Mouse (Mus musculus) CH12.LX (cell line): ENCODE results near the gene Cic. TPM values are rescaled to one million over a fixed set of nuclear protein-coding genes. Genes with fewer than 3 reads are reported as not detected.

Source experiments
- DNase-seq: peaks from one replicate; pipeline ENCODE4 v3.0.0-alpha.2; 2013; ENCODE audit errors: extremely low read depth
- H3K27ac ChIP-seq: 2 replicates; pipeline ENCODE4 v1.5.1; 2012; ENCODE audit warnings: low read depth, mild to moderate bottlenecking, control low read depth, moderate library complexity; ENCODE audit not compliant: insufficient read depth
- H3K27me3 ChIP-seq: replicated peaks from 2 replicates; pipeline ENCODE3; 2012; ENCODE audit warnings: inconsistent platforms
- H3K36me3 ChIP-seq, 2 experiments: replicated peaks in 1 of 2; 2 replicates each; pipeline versions ENCODE3 to v1.6.1; 2012; ENCODE audit warnings: inconsistent platforms in 1 of 2, low read length in 1 of 2, mild to moderate bottlenecking in 1 of 2, mixed read lengths in 1 of 2, moderate library complexity in 1 of 2; ENCODE audit not compliant: control insufficient read depth in 1 of 2, insufficient read depth in 1 of 2
- H3K4me1 ChIP-seq, 2 experiments: 2 replicates each; pipeline ENCODE4 v1.6.1; 2012; ENCODE audit warnings: inconsistent platforms in 1 of 2, moderate library complexity in 1 of 2; ENCODE audit not compliant: insufficient read depth in 2 of 2, control insufficient read depth in 1 of 2
- H3K4me2 ChIP-seq: 2 replicates; pipeline ENCODE4 v1.6.1; 2012; ENCODE audit warnings: low read depth, mild to moderate bottlenecking, control low read depth; ENCODE audit not compliant: poor library complexity, insufficient read depth, severe bottlenecking
- H3K4me3 ChIP-seq, 3 experiments: fragments of 150-350 bp in 1 of 3; sonication (generic) in 1 of 3; replicated peaks in 1 of 3; 2 replicates each; pipeline versions ENCODE3 to v1.5.1; 2011 to 2012; ENCODE audit warnings: low read depth in 2 of 3, low read length in 2 of 3, mild to moderate bottlenecking in 2 of 3, moderate library complexity in 2 of 3, control low read depth in 1 of 3, improper control_type of control experiment in 1 of 3, inconsistent platforms in 1 of 3, mixed read lengths in 1 of 3; ENCODE audit not compliant: poor library complexity in 1 of 3
- H3K79me2 ChIP-seq: replicated peaks from 2 replicates; pipeline ENCODE4 v1.6.1; 2012; ENCODE audit warnings: mild to moderate bottlenecking, moderate library complexity; ENCODE audit not compliant: control insufficient read depth, poor library complexity, insufficient read depth, severe bottlenecking; ENCODE audit errors: extremely low read depth
- H3K9ac ChIP-seq: 2 replicates; pipeline ENCODE4 v1.6.1; 2012; ENCODE audit warnings: low read depth, mild to moderate bottlenecking, control low read depth, moderate library complexity; ENCODE audit not compliant: insufficient read depth
- H3K9me3 ChIP-seq: replicated peaks from 2 replicates; pipeline ENCODE3; 2012; ENCODE audit warnings: low read length, inconsistent platforms, mixed read lengths
- BHLHE40 ChIP-seq: IDR thresholded peaks from 2 replicates; pipeline ENCODE4 v1.6.1; 2011; ENCODE audit warnings: mild to moderate bottlenecking, low read depth, low read length, improper control_type of control experiment
- CHD1 ChIP-seq: IDR thresholded peaks from 2 replicates; pipeline ENCODE4 v1.6.1; 2012; ENCODE audit warnings: low read depth, low read length, improper control_type of control experiment, inconsistent platforms
- CHD2 ChIP-seq: IDR thresholded peaks from 2 replicates; pipeline ENCODE4 v1.6.1; 2011; ENCODE audit warnings: low read length, improper control_type of control experiment
- CTCF ChIP-seq, 2 experiments: IDR thresholded peaks in 1 of 2; conservative IDR thresholded peaks in 1 of 2; 2 replicates each; pipeline ENCODE4 v1.5.1; 2011 to 2012; ENCODE audit warnings: low read depth in 2 of 2, low read length in 2 of 2, improper control_type of control experiment in 1 of 2, inconsistent platforms in 1 of 2, mild to moderate bottlenecking in 1 of 2, moderate library complexity in 1 of 2
- E2F4 ChIP-seq: IDR thresholded peaks from 2 replicates; pipeline ENCODE4 v1.6.1; 2011; ENCODE audit warnings: low read depth, low read length, improper control_type of control experiment; ENCODE audit not compliant: insufficient replicate concordance
- ELF1 ChIP-seq: IDR thresholded peaks from 2 replicates; pipeline ENCODE4 v1.6.1; 2014; ENCODE audit warnings: low read depth, mild to moderate bottlenecking, inconsistent platforms, low read length, improper control_type of control experiment
- EP300 ChIP-seq: IDR thresholded peaks from 2 replicates; pipeline ENCODE4 v1.6.1; 2011; ENCODE audit warnings: low read length, improper control_type of control experiment
- ETS1 ChIP-seq: conservative IDR thresholded peaks from 2 replicates; pipeline ENCODE4 v1.6.1; 2012; ENCODE audit warnings: low read depth, mild to moderate bottlenecking, inconsistent platforms, low read length, improper control_type of control experiment, moderate library complexity
- GABPA ChIP-seq: IDR thresholded peaks from 2 replicates; pipeline ENCODE4 v1.6.1; 2012; ENCODE audit warnings: low read depth, low read length, improper control_type of control experiment, inconsistent platforms; ENCODE audit not compliant: insufficient replicate concordance
- HCFC1 ChIP-seq: IDR thresholded peaks from 2 replicates; pipeline ENCODE4 v1.6.1; 2012; ENCODE audit warnings: low read depth, mild to moderate bottlenecking, inconsistent platforms, low read length, improper control_type of control experiment
- IRF4 ChIP-seq: IDR thresholded peaks from 2 replicates; pipeline ENCODE4 v1.6.1; 2014; ENCODE audit warnings: low read depth, mild to moderate bottlenecking, inconsistent platforms, low read length, improper control_type of control experiment
- JUN ChIP-seq: IDR thresholded peaks from 2 replicates; pipeline ENCODE4 v1.6.1; 2011; ENCODE audit warnings: low read depth, mild to moderate bottlenecking, low read length, improper control_type of control experiment, moderate library complexity; ENCODE audit not compliant: insufficient read depth
- JUND ChIP-seq: conservative IDR thresholded peaks from 2 replicates; pipeline ENCODE4 v1.6.1; 2011; ENCODE audit warnings: low read depth, low read length, improper control_type of control experiment
- KAT2A ChIP-seq: IDR thresholded peaks from 2 replicates; pipeline ENCODE4 v1.6.1; 2012; ENCODE audit warnings: low read length, improper control_type of control experiment, inconsistent platforms; ENCODE audit not compliant: insufficient replicate concordance
- MAFK ChIP-seq: IDR thresholded peaks from 2 replicates; pipeline ENCODE4 v1.6.1; 2011; ENCODE audit warnings: low read length, improper control_type of control experiment; ENCODE audit not compliant: insufficient replicate concordance
- MAX ChIP-seq: IDR thresholded peaks from 2 replicates; pipeline ENCODE4 v1.6.1; 2011; ENCODE audit warnings: low read length, improper control_type of control experiment
- MAZ ChIP-seq: IDR thresholded peaks from 2 replicates; pipeline ENCODE4 v1.6.1; 2012; ENCODE audit warnings: low read depth, mild to moderate bottlenecking, inconsistent platforms, low read length, improper control_type of control experiment, moderate library complexity
- MEF2A ChIP-seq: IDR thresholded peaks from 2 replicates; pipeline ENCODE4 v1.6.1; 2014; ENCODE audit warnings: low read depth, mild to moderate bottlenecking, inconsistent platforms, low read length, improper control_type of control experiment, borderline replicate concordance
- MXI1 ChIP-seq: IDR thresholded peaks from 2 replicates; pipeline ENCODE4 v1.6.1; 2011; ENCODE audit warnings: mild to moderate bottlenecking, low read depth, low read length, improper control_type of control experiment
- MYC ChIP-seq: IDR thresholded peaks from 2 replicates; pipeline ENCODE4 v1.6.1; 2011; ENCODE audit warnings: low read depth, mild to moderate bottlenecking, improper control_type of control experiment, low read length
- NELFE ChIP-seq: IDR thresholded peaks from 2 replicates; pipeline ENCODE4 v1.6.1; 2011; ENCODE audit warnings: low read depth, low read length, improper control_type of control experiment
- NRF1 ChIP-seq: IDR thresholded peaks from 2 replicates; pipeline ENCODE4 v1.6.1; 2014; ENCODE audit warnings: low read depth, mild to moderate bottlenecking, inconsistent platforms, low read length, improper control_type of control experiment, moderate library complexity
- PAX5 ChIP-seq: IDR thresholded peaks from 2 replicates; pipeline ENCODE4 v1.6.1; 2012; ENCODE audit warnings: low read length, inconsistent platforms, mixed read lengths
- POLR2A ChIP-seq: IDR thresholded peaks from 2 replicates; pipeline ENCODE4 v1.6.1; 2011; ENCODE audit warnings: low read depth, mild to moderate bottlenecking, improper control_type of control experiment, low read length
- POLR2AphosphoS2 ChIP-seq: IDR thresholded peaks from 2 replicates; pipeline ENCODE4 v1.6.1; 2011; ENCODE audit warnings: low read depth, low read length, improper control_type of control experiment
- RAD21 ChIP-seq: IDR thresholded peaks from 2 replicates; pipeline ENCODE4 v1.6.1; 2011; ENCODE audit warnings: low read depth, mild to moderate bottlenecking, low read length, improper control_type of control experiment, moderate library complexity
- RCOR1 ChIP-seq: conservative IDR thresholded peaks from 2 replicates; pipeline ENCODE4 v1.6.1; 2012; ENCODE audit warnings: low read depth, mild to moderate bottlenecking, inconsistent platforms, low read length, improper control_type of control experiment
- SIN3A ChIP-seq: IDR thresholded peaks from 2 replicates; pipeline ENCODE4 v1.6.1; 2012; ENCODE audit warnings: low read length, improper control_type of control experiment, inconsistent platforms
- SMC3 ChIP-seq: IDR thresholded peaks from 2 replicates; pipeline ENCODE4 v1.6.1; 2011; ENCODE audit warnings: low read depth, low read length, improper control_type of control experiment
- TBP ChIP-seq: conservative IDR thresholded peaks from 2 replicates; pipeline ENCODE4 v1.6.1; 2011; ENCODE audit warnings: low read depth, low read length, improper control_type of control experiment
- TCF12 ChIP-seq: IDR thresholded peaks from 2 replicates; pipeline ENCODE4 v1.6.1; 2014; ENCODE audit warnings: low read depth, mild to moderate bottlenecking, inconsistent platforms, low read length, improper control_type of control experiment
- UBTF ChIP-seq: IDR thresholded peaks from 2 replicates; pipeline ENCODE4 v1.6.1; 2012; ENCODE audit warnings: low read depth, mild to moderate bottlenecking, inconsistent platforms, low read length, improper control_type of control experiment, moderate library complexity
- USF1 ChIP-seq: IDR thresholded peaks from 2 replicates; pipeline ENCODE4 v1.6.1; 2014; ENCODE audit warnings: low read depth, mild to moderate bottlenecking, inconsistent platforms, low read length, improper control_type of control experiment
- USF2 ChIP-seq: conservative IDR thresholded peaks from 2 replicates; pipeline ENCODE4 v1.6.1; 2011; ENCODE audit warnings: low read depth, low read length, improper control_type of control experiment
- ZC3H11A ChIP-seq: IDR thresholded peaks from 2 replicates; pipeline ENCODE4 v1.6.1; 2012; ENCODE audit warnings: low read depth, mild to moderate bottlenecking, inconsistent platforms, low read length, improper control_type of control experiment
- ZKSCAN1 ChIP-seq: IDR thresholded peaks from 2 replicates; pipeline ENCODE4 v1.6.1; 2012; ENCODE audit warnings: low read depth, inconsistent platforms, low read length, improper control_type of control experiment, borderline replicate concordance
- ZMIZ1 ChIP-seq: IDR thresholded peaks from 2 replicates; pipeline ENCODE4 v1.6.1; 2012; ENCODE audit warnings: low read depth, mild to moderate bottlenecking, inconsistent platforms, low read length, improper control_type of control experiment
- ZNF384 ChIP-seq: IDR thresholded peaks from 2 replicates; pipeline ENCODE4 v1.6.1; 2012; ENCODE audit warnings: low read depth, low read length, improper control_type of control experiment, inconsistent platforms
- dilution Hi-C: fragments of 300-500 bp; cut with MboI; formaldehyde crosslinking; loops from 2 replicates; pipeline ENCODE4 v1.14.3; 2020; ENCODE audit warnings: low sequenced_read_pairs; ENCODE audit not compliant: extremely low pct_unique_long_range_greater_than_20kb, extremely low pct_ligation_motif_present
- in situ Hi-C: fragments of 300-500 bp; cut with MboI; formaldehyde crosslinking; loops from 3 replicates; pipeline ENCODE4 v1.14.3; 2019; ENCODE audit warnings: low sequenced_read_pairs, low pct_ligation_motif_present, low pct_unique_long_range_greater_than_20kb, mixed read lengths
- polyA plus RNA-seq: library from polyadenylated mRNA; unstranded; fragments of >175 nt; gene quantifications from 2 replicates; pipeline ENCODE4 v1.2.1, GENCODE M21; 2012; ENCODE audit warnings: low read depth; ENCODE audit not compliant: insufficient read length
- total RNA-seq, 2 experiments: library from RNA; depleted of rRNA; stranded (reverse); fragments of 300-350 nt in 1 of 2; fragments of >200 nt in 1 of 2; gene quantifications; 2 replicates each; pipeline ENCODE4 v1.2.3; 2012 to 2014

The Cic gene
- total and polyA plus RNA-seq, 3 experiments, result 2.5 to 34.5 (median 21.7) TPM

GRCm38 (mm10) chr7:25238015-25238706 is 29.3 kb upstream of the Cic start:
- in situ Hi-C loops, result no loop called here
- TF ChIP-seq NRF1, result no peak; the same call in 1 of the 2 replicates
- TF ChIP-seq MXI1, result peak; percentile 51; the same call in 1 of the 2 replicates
- peak; percentile 81 for TF ChIP-seq HCFC1
- TF ChIP-seq RAD21, result no peak
- no peak; the same call in none of the 2 replicates for TF ChIP-seq NELFE
- TF ChIP-seq MAX, result peak; percentile 56; the same call in 1 of the 2 replicates
- TF ChIP-seq CTCF (conservative IDR thresholded peaks at IDR 0.05 in 1 of 2, IDR thresholded peaks at IDR 0.05 in 1 of 2; ENCODE audit: low read depth in 2 of 2, low read length in 2 of 2), result no peak
- no peak for TF ChIP-seq E2F4
- 0 out of 2 replicates have a peak, but pooled peaks have one; percentile 34 for TF ChIP-seq GABPA
- TF ChIP-seq MAZ, result no peak
- peak; percentile 91 for TF ChIP-seq ELF1
- no peak for TF ChIP-seq IRF4
- no peak for TF ChIP-seq USF1
- TF ChIP-seq POLR2AphosphoS2, result 0 out of 2 replicates have a peak, but pooled peaks have one; percentile 29
- TF ChIP-seq MAFK, result no peak
- peak; percentile 78 for TF ChIP-seq TBP
- no peak for TF ChIP-seq SMC3
- TF ChIP-seq POLR2A, result peak; percentile 73
- TF ChIP-seq EP300, result no peak
- no peak; the same call in 1 of the 2 replicates for TF ChIP-seq UBTF
- no peak for TF ChIP-seq JUND
- no peak for TF ChIP-seq TCF12
- no peak for TF ChIP-seq ZKSCAN1
- 0 out of 2 replicates have a peak, but pooled peaks have one; percentile 5 for TF ChIP-seq MEF2A
- TF ChIP-seq CHD2, result peak; percentile 84
- TF ChIP-seq ZMIZ1, result no peak
- no peak for TF ChIP-seq CHD1
- no peak for TF ChIP-seq ZC3H11A
- TF ChIP-seq SIN3A, result peak; percentile 62; the same call in 1 of the 2 replicates
- TF ChIP-seq MYC, result no peak; the same call in 1 of the 2 replicates
- no peak for TF ChIP-seq ETS1
- no peak for TF ChIP-seq ZNF384
- TF ChIP-seq KAT2A, result peak; percentile 89
- TF ChIP-seq PAX5, result no peak
- TF ChIP-seq JUN, result no peak
- no peak for TF ChIP-seq USF2
- no peak for TF ChIP-seq BHLHE40
- TF ChIP-seq RCOR1, result no peak
- peak overlapping the region; percentile 96 for H3K9ac ChIP-seq
- dilution Hi-C loops, result no loop called here
- no peaks in the 10 kb centered on the region for H3K27me3 ChIP-seq
- DNase-seq, result peak; percentile 96
- peak overlapping the region; percentile 78 for H3K27ac ChIP-seq
- peaks cover 21 to 43% of the 10 kb centered on the region in 2 experiments for H3K36me3 ChIP-seq
- peaks cover 35% of the 10 kb centered on the region for H3K79me2 ChIP-seq
- peak overlapping the region; percentile 57 to 88 (median 79) for H3K4me3 ChIP-seq
- peaks cover 6 to 35% of the 10 kb centered on the region in 2 experiments for H3K4me1 ChIP-seq
- peak overlapping the region; percentile 94 for H3K4me2 ChIP-seq
- no peaks in the 10 kb centered on the region for H3K9me3 ChIP-seq
